Mouse (Mus musculus): Measurements from ENCODE around the gene Arvcf.
A peak's percentile ranks its signal among the peaks of the same experiment; 100 is the strongest.

Arvcf gene

DNA sequence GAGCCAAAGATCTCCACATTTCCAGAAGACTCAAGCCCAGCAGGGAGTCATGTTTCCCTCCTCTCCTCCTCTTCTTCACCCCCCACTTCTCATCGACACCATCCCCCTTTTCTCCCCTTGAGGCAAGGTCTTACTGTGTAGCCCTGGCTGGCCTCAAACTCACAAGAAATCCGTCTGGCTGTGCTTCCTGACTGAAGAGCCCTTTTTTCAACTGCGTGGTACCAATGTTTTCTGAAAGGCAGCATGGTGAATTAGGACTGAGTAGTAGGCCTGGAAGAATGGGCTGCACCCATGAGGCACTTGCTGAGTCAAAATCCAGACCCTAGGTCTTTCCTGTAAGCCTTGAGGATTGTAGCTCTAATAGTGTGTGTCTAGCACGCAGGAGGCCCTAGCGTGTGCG, 42.4 kb downstream of the Arvcf start:
- no peak for DNase-seq

DNA sequence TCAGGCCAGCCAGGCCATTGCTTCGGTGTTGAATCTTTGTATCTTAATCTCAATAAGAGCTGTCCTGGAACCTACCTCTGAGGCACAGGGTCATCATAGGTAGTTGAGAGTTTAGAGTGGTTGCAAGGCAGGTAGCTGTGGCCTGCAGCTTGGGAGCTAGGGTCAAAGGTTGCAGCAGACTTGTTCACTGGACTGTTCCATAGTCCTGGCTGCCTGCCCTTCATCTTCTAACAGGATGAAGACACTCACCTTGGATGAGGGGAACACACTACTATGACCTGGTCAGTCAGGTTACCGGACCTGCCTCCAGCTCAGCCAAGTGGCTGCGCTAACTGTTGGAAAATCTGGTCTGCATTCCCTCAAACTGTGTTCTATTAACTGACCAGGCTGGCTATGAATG, 43.1 kb downstream of the Arvcf start:
- DNase-seq: peak in 1 of 2 experiments; percentile 8

DNA sequence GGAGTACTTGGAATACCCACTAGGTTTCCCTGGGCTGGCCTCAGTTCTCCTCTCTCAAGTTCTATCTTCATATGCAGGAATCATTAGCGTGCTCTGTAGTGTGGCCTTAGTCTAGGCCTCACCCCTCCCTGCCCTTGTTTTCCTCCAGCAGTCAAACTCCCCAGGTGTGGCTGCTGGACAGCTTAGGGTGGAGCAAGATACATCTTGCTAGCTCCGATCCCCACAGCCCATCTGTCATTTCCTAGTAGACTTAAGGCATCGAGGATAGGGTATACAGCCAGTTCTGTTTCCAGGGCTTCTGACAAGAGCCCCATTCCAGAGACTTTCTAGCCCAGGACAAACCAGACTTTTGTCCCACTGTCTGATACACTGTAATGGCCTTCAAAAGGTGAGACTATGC, 43.7 kb downstream of the Arvcf start:
- peak in 1 of 2 experiments; percentile 16 for DNase-seq

DNA sequence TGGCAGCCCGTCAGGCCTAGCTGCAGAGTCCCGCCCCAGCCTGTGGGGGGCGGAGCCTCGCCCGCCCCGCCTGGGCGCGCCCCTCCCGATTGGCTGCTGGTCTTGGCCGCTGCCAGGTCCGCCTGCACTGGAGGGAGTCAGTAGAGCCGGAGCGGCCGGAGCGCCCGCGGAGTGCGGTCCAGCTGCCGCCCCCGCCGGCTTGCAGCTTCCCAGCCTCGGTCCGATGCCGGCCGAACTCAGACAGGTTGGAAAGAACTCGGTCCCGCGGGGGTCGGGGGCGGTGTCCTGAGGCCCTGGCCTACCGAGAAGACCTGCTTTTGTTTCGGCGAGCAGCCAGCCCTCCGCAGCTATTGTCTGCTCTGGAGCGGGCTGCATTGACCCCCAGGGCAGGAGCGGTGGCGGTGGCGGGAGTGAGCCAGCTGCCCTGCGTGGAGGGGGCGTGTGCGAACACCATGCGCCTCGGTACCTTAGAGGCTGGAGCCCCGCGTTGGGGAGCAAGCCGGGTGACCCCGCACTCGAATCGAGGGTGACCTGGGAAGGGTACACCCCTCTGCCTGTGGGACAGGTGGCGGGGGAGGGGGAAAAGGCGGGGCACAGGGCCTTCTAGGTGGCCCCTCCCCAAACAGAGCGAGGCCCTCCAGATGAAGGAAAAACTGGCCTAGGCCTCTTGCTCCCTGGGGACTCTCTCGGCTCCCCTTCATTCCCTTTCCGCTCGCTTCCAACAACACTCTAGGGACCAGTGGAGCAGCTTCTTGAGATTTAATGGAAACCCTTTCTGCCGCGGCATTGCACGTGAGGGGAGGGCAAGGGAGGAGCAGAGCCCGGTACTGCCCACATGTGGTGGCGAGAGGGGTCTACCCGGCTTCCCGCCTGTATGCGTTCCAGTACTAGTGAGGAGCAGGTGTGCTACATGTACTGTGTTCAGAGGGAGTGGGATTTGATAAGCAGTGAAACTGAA, 44.8 kb downstream of the Arvcf start:
- DNase-seq: peak; percentile 91 to 95

DNA sequence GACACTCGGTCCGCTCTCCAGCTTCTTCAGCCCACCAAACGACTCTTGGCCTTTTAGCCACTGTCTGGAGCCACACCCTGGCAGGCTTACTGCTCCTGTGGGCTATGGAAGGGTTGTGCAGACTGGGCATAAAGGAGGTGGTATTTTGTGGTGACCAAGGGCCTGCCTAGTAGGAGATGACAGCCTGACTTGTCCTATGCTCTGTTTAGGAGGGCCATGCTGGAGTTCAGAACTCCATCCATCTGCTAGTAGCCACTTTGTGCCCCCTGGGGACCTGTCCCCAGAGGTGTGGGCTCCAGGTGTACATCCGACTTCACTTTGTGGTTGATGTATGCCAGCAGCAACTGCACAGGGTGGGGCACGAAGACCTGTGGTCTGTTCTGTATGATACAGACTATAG, 45.6 kb downstream of the Arvcf start:
- peak in 1 of 2 experiments; percentile 17 for DNase-seq

DNA sequence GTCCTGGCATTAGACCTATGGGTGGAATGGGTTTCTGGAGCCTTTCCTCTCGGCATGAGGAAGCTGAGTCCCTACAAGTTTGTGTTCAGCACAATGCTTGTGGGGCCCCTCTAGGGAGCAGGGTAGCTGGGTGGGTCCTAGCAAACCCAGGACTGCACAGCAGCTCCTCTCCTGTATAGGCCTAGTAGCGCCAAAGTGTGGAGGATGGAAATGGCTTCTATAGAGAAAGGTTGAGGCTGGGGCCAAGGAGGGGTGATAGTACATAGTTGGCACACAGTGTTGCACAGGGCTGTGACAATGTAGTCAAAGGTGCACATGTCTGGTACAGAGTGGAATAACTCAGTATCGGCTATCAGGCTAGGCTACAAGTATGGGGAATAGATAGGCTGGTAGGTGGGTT, 46.1 kb downstream of the Arvcf start:
- peak in 1 of 2 experiments; percentile 13 for DNase-seq

DNA sequence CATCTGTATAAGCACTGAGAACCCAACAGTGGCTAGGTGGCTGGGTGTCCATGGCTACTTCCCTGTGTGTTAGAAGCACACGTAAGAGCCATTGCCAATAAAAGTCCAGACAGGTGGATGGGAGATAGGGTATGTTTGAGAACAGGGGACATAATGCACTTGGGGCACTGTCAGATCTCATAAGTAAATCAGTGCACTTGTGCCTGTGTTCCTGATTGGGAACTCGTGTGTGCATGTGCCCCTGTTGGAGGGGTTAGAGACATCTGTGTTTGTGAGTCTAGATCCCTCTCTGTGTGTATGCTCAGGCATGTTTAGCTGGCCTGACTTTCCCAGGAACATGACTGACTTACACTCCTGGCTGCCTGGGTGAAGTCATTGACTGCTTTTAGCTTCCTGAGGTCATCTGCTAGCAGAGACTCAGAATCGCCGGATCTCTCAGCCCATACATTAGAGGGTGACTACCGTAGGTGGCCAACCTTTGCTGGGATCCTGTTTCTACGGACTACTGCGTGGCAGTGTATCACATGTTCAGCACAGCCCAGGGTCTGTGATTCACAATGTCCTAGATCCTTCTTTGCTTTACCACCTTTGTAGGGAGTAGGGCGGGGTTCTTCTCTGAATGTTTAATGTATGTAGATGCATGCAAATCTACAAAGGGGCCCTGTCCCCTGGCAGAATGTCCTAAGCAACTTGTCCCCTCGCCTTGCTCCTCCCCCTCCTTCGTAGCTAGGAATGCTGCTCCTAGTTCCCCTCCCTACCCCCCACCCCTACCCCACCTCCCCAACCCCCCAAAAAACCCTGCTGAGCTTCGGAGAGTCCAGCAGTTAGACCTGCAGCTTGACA, 47.0 kb downstream of the Arvcf start:
- DNase-seq: peak in 1 of 2 experiments; percentile 17

DNA sequence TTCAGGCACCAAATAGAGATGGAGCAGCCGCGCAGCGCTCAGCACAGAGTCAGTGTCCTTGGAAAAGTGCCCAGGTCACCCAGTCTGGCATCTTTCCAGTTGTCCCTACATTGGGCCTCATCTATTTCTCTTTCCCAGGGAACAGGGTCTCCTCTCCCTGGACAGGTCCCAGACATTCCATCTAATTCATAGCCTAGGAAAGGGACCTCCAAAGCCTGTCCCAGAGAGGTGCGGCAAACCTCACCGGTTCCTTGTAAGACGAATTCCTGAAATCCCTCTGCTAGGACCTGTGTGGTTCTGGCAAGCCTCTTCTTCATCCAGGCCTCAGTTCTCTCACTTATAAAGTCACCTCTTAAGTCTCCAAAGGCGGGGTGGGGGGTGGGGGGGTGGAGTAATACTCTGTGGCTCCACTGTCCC, 47.6 kb downstream of the Arvcf start:
- DNase-seq: peak; percentile 65 to 72

DNA sequence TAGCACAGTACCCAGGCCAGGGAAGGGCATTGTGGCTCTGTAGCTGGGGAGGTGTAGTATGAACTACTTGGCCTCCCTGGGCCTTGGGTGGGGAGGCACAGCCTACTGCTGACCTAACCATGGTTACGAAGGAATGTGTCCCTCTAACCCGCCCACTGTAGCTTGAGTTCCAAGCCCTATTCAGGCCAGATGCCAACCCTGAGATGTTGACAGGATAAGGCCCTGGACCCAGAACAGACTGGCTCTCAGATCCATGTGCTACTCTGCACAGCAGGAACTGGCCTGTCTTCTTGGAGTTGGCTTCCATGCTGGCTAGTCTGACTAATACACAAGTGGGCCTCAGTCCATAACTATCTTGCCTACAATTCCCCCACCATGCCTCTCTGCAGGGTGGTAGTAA, 48.2 kb downstream of the Arvcf start:
- DNase-seq: peak; percentile 60 to 70

DNA sequence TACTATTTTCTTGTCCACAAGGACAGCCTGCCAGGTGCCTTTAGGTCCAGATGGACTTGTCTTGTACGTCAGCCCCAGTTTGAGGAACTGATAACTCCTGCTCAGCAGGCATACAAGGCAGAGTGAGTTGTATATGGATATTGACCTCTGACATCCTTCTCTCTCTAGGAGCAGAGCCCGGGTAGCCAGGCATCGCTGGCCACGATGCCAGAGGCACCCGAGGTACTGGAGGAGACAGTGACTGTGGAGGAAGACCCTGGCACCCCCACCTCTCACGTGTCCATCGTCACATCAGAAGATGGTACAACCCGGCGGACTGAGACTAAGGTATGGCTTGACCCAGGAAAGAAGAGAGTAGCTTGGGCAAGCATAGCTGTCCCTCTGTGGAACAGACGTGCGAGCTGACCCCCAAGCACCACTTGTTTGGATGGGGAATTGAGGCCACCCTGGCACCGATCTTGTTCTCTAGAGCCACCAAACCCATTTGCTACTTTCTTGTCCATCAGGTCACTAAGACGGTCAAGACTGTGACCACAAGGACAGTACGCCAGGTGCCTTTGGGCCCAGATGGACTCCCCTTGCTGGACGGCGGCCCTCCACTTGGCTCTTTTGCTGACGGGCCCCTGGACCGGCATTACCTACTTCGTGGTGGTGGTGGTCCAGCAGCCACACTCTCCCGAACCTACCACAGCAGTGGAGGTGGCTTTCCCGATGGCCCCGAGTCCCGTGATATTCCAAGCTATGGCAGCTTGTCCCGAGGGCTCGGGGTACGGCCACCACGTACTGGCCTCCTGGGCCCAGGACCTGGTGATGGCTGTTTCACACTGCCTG, 49.0 kb downstream of the Arvcf start:
- peak in 1 of 2 experiments; percentile 20 for DNase-seq

DNA sequence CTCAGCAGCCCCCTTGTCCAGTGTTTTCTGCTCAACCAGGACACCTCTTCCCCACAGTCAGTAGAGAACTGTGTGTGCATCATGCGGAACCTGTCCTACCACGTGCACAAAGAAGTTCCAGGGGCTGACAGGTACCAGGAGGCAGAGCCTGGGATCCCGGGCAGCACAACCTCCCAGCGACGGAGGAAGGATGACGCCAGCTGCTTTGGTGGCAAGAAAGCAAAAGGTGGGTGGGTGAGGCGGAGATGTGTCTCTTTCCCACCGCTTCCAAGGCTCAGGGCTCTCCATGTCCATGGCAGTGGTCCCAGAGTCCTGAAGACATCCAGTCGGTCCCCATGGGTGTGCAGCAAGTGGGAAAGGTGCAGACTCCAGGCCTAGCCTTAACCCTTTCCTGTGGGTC, 52.0 kb downstream of the Arvcf start:
- no peak for DNase-seq

DNA sequence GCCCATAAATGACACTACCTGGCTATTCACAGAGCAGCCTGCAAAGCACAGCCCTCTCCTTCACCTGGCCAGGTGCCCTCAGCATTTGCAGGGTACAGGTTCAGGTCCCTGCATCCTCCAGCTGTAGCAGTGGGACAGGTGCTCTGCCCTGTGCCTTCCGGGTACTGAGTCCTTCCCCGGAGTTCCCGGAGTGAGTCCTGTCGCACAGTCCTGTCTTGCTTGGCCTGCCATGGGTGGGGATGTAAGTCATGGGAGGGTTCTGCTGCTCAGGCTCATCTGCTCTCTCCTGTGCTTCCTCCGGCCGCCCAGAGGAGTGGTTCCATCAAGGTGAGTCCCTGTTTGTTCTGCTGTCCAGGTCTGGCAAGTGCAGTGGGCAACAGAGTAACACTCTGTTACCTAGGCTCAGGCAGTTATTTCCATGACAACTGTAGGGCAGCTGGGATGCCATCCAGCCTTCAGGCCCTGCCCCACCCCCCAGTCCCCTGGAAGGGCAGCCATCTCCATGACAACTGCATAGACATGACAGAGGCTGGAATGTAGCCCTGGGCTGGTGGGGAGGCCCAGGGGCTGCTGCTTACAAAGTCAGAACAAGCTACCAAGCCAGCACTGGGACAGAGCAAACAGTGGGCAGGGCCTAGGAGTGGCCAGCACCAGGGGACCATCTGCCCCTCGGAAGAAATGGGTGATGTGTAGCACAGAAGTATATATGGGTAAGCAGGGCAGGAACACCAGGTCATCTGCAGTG, 52.7 kb downstream of the Arvcf start:
- peak in 1 of 2 experiments; percentile 64 for DNase-seq

DNA sequence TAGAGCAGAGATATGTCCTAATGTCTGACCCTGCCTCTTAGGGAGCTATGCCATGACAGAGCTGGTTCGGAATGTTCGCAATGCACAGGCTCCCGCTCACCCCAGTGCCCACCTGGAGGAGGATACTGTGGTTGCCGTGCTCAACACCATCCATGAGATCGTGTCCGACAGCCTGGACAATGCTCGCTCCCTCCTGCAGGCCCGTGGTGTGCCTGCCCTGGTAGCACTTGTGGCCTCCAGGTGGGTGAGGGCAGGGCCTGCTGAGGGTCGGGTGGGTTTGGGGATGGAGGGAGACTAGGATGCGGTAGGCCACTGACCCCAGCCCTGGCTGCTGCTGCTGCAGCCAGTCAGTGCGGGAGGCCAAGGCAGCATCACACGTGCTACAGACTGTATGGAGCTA, 55.3 kb downstream of the Arvcf start:
- DNase-seq: no peak

DNA sequence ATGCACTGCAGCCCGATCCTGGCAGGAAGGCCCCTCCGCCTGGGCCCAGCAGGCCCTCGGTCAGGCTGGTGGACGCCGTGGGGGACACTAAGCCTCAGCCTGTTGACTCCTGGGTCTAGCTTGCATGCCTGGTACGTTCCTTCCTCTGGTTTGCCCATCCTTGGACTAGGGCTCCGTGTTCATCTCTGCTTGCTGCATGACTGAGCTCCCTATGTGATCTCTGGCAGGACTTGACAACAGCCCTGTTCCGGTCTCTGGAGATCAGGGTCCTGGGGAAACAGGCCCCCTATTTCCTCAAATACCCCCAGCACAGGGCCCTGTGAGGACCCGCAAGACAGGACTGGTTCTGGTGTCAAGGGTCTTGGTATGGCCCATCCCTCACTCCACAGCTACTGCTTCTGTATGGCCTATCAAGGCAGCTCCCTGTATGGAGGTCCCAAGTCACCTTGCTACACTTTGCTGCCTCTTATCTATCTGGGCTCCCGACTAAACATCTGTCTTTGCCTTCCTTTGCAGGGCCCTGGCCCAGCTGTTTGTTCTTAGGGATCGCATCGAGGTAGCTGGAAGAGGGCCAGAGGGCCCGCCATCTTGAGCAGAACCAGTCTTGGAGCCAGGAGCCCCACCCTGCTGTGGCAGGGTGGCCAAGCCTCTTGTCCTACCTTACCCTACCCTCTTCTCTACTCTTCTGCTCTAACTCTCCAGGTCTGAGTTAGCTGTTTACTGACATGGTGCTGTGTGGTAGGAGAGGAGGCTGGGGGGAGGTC, 57.3 kb downstream of the Arvcf start:
- no peak for DNase-seq

DNA sequence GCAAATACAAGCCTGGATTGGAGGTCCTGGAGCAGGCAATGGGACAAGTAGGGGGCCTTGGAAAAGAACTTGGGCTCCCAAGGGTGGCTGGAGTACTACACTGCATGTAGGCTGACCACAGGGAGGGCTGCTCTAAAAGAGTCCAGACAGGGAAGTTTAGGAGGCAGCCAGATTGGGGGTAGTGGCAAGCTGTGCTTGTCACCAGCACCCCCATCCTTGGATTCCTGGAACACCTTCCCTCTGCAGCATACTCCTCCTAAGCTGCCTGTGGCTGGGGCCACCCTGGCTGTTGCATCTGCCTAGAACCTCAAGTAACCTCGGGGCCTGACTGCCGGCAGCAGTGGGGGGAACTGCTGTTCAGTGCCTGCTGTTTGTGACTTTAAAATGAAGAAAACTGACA, 57.9 kb downstream of the Arvcf start:
- no peak for DNase-seq

DNA sequence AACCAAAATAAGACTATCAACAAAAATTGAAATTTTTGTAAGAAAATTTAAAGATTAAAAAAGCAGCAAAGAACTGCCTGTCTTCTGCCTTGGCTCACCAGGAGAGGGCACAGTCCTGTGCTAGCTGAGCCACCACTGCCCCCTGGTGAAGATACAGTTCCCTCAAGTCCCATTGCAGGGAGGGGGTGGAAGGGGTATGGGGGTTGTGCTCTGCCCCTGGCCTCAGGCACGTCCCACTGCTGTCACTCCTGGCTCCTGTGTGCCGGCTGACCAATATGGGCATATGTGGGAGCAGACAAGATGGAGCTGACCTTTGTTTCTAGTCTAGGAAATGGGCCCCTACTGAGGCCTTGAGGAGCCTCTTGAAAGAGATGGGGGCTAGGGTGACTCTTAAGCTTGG, 58.3 kb downstream of the Arvcf start:
- peak; percentile 71 to 75 for DNase-seq

DNA sequence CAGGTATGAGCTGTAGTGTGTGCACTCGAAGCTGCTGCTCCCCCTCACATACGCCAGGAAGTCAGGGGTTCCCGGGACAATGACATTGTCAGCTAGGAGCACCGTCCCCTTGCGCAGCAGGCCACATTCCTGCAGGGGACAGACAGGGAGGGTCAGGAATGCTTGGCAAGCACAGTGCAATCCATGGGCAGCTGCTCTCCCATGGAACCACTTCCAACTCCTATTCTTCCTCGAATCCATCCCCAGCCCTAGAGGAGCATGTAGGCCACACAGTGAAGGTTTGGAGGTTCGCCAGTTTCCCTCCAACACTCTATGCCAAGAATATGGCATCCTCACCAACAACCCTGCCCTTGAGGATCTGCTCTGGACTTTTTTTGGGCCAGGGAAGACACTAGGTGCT, 59.9 kb downstream of the Arvcf start:
- DNase-seq: peak in 1 of 2 experiments; percentile 65

DNA sequence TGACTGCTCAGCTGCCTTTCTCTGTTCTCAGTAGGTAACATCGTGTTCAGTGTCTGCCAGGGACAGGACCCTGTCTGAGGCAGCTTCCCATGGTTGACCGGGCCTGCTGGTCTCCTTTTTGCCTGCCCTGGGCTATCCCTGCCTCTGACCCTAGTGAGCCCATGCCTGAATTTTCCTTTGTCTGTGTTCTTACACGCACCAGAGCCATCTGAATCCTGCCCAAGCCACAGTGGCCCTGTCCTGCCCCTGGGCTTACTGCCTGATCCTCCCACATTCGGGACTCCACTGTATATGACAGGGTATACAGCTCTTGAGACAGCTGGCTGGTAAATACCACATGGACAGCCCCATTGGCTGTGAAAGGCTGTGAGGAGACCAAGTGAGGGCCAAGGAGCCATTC, 61.8 kb downstream of the Arvcf start:
- no peak for DNase-seq

DNA sequence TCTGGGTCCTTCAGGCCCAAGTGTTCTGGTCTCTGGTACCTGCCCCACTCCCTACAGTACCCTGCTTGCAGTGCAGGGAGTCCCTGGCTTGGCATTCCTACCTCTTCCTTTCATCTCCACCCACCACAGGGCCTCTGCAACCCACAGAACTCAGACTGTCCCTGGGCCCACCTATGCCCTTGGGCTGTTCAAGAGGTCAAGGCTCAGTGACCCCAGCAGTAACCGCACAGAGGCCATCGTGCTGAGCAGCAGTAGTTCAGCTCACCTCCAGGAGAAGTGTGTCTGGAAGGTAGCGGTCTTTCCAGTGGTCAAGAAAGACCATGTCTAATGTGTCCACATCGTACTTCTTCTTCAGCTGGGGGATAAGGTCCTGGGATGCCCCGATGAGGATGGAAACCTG, 62.4 kb downstream of the Arvcf start:
- DNase-seq: no peak

DNA sequence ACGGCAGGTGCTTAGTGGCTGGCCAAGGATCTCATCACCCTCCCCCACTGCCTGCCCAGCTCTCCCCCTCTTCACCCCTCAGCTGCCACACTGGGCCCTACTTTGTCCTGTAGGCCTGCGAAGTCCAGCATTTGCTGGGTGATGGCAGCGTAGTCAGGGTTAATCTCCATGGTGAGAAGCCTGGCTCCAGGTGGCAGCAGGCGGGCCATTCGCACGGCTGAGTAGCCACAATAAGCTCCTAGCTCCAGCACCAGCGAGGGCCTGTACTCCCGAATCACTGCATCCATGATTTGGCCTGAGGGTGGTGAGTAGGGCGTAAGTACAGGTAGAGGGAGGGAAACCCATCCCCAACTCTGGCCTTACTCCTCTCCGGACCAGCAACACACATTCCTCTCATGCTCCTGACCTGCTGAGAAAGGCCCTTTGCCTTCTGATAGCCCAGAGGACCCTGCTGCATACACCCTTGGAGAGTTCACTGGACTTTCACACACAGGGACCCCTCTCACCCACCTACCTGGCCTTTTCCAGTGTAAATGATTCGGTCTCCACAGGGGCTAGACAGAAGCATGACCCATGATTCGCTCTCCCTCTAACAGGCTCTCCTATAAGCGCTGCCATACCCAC, 63.2 kb downstream of the Arvcf start:
- no peak for DNase-seq
